Mouse (Mus musculus): ENCODE results near the gene Atrx.

Gene Atrx

GRCm38 (mm10) chrX:105928861-105929477 lies at the start of gene Atrx:
Gene Atrx, minus strand, starts transcription at chrX:105929403.
- 10% methylated on average over 42 of the region's 42 CpGs for WGBS

GRCm38 (mm10) chrX:105957091-105957490 lies 27.9 kb upstream of the Atrx start:
- whole genome bisulfite sequencing, result 76% methylated on average over 14 of the region's 14 CpGs

- WGBS, result 59% methylated on average over 2 of the region's 2 CpGs
Observed at GRCm38 (mm10) chrX:105953999-105954398, 24.8 kb upstream of the Atrx start.

GRCm38 (mm10) chrX:105946357-105946756 lies 17.2 kb upstream of the Atrx start:
- WGBS, result 50% methylated on average over 1 of the region's 1 CpGs

- WGBS, result 93% methylated on average over 6 of the region's 7 CpGs
Observed at GRCm38 (mm10) chrX:105939245-105939644, 10.0 kb upstream of the Atrx start.

GRCm38 (mm10) chrX:105937736-105938135 lies 8.5 kb upstream of the Atrx start:
- WGBS, result 75% methylated on average over 2 of the region's 2 CpGs

- 39% methylated on average over 5 of the region's 5 CpGs for WGBS
Observed at GRCm38 (mm10) chrX:105934341-105934740, 5.1 kb upstream of the Atrx start.

- 24% methylated on average over 8 of the region's 8 CpGs for WGBS
Observed at GRCm38 (mm10) chrX:105929478-105930038, 355 bp upstream of the Atrx start.

GRCm38 (mm10) chrX:105927941-105928860 lies 1.0 kb downstream of the Atrx start:
- 9% methylated on average over 50 of the region's 69 CpGs for WGBS

- WGBS, result 14% methylated on average over 12 of the region's 12 CpGs
Observed at GRCm38 (mm10) chrX:105926121-105926735, 3.0 kb downstream of the Atrx start.

GRCm38 (mm10) chrX:105924326-105925070 lies 4.7 kb downstream of the Atrx start:
- WGBS, result 74% methylated on average over 5 of the region's 5 CpGs

GRCm38 (mm10) chrX:105923896-105924295 lies 5.3 kb downstream of the Atrx start:
- 50% methylated on average over 1 of the region's 1 CpGs for WGBS

- WGBS, result 86% methylated on average over 7 of the region's 7 CpGs
Observed at GRCm38 (mm10) chrX:105922986-105923385, 6.2 kb downstream of the Atrx start.

- 66% methylated on average over 2 of the region's 2 CpGs for WGBS
Observed at GRCm38 (mm10) chrX:105921421-105921820, 7.8 kb downstream of the Atrx start.

- 49% methylated on average over 3 of the region's 3 CpGs for WGBS
Observed at GRCm38 (mm10) chrX:105911728-105912127, 17.5 kb downstream of the Atrx start.

GRCm38 (mm10) chrX:105901611-105902010 lies 27.6 kb downstream of the Atrx start:
- 35% methylated on average over 1 of the region's 1 CpGs for WGBS

- WGBS, result 85% methylated on average over 2 of the region's 2 CpGs
Observed at GRCm38 (mm10) chrX:105886921-105887320, 42.3 kb downstream of the Atrx start.

GRCm38 (mm10) chrX:105864367-105864766 lies 64.8 kb downstream of the Atrx start:
- WGBS, result 85% methylated on average over 5 of the region's 5 CpGs

- WGBS, result 79% methylated on average over 5 of the region's 5 CpGs
Observed at GRCm38 (mm10) chrX:105824462-105824861, 104.7 kb downstream of the Atrx start.

- 45% methylated on average over 8 of the region's 8 CpGs for WGBS
Observed at GRCm38 (mm10) chrX:105794806-105795403, 134.3 kb downstream of the Atrx start.

- WGBS, result 64% methylated on average over 5 of the region's 5 CpGs
Observed at GRCm38 (mm10) chrX:105773281-105773680, 155.9 kb downstream of the Atrx start.

Measured in cerebral cortex, adult 2 months (tissue).